Mouse (Mus musculus) thymus, postnatal 25 days (tissue): ENCODE results near the gene Fam184a.

Source experiments
- DNase-seq: peaks from one replicate; pipeline ENCODE4 v3.0.0; 2022

Fam184a gene

DNA sequence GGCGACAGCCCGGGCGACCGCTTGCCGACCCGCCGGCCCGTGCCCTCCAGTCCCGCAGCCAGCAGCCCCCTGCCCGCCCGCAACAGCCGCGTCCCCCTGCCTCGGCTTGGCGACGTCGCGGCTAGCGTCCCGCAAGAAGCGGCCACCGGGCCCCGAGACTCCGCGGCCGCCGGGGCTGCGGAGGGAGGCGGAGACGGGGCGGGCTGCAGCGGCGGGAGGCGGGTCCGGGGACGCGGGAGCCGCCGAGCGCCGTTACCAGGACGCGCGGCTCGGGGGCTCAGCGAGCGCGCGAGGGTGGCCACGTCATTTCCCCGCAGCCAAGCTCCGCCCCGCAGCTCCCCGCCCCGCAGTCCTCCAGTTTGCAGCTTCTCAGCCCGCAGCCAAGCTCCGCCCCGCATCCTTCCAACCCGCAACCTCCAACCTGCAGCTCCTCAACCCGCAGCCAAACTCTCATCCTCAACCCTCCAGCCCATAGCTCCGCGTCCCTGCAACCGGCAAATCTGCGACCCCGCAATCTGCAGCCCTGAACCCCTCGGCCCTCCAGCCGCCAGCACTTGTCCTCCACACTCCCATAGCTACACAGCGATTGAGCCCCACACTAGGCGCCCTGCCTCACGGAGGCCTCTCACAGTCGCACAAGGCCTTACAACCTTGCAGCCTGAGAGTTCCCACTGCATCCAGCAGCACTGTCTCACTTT is at the start of gene Fam184a:
Fam184a (minus strand) TSS at position 169 of the 698 bp plus-strand sequence.
- DNase-seq, result peak; percentile 26

DNA sequence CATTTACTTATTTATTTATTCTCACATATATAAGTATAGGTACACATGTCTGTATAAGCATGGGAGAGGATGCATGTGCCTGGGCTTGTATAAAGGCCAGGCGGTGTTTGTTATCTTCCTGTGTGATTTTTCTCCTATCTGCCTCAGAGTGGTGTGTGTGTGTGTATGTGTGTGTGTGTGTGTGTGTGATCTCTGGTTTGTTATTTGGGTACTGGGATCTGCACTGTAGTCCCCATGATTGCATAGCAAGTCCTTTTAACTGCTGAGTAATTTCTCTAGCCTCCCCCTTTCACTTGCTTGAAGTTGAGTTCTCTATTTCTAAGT is 45.3 kb upstream of the Fam184a start:
- no peak for DNase-seq

DNA sequence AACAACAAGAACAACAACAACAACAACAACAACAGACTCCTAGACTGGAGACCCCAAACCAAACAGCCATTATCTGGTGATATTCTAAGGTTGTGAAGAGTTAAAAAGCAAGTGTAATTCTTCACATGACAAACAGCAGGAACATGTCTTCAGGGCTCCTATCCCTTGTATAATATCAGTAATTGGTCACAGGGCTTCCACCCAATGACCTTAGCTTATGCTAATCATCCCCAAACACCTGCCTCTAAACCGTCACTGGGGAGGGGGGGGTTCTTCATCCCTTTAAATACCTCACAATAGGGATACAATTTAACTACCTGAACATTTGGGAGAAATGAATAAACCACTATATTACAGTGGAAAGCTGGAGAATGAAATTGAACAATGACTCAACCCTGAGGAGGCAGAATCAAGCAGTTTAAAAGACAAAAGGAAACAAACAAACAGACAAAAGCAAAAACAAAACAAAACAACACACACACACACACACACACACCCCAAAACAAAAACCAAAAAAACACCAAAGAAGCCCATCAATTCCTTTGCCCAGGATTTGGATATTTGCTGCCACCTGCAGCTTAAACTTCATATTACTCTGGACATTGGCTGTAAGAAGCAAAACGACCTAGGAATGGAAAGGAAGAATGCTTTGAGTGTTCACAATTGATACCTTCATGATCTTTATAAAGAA is 44.8 kb upstream of the Fam184a start:
- no peak for DNase-seq

DNA sequence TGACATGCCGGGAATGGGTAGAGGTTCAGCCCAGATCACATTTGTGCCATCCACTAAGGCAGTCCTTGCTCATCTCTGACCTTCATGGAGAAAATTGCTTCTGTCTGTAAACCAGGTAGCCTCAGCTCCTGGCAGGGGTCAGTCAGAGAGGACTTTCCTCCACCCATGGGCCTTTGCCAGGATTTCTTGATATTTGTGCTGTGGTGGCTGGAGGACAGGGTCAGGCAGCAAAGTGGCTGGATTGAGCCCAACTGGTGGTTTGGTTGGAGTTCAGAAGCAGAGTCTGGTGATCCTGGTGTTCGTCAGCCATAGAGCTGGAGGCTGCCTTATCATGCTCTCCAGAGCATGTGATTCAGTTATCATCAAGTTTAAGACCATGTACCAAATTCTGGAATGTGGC is 40.4 kb upstream of the Fam184a start:
- no peak for DNase-seq

DNA sequence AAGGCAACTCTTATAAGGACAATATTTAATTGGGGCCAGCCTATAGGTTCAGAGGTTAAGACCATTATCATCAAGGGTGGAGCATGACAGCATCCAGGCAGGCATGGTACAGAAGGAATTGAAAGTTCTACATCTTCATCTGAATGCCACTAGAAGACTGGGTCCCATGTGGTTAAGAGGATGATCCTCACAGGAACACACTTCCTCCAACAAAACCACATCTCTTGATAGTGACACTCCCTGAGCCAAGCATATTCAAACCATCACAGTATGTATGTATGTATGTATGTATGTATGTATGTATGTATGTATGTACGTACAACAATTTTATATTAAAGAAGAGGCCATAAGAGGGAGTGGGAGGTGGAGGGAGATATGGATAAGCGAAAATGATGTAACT is 25.7 kb upstream of the Fam184a start:
- DNase-seq, result no peak

DNA sequence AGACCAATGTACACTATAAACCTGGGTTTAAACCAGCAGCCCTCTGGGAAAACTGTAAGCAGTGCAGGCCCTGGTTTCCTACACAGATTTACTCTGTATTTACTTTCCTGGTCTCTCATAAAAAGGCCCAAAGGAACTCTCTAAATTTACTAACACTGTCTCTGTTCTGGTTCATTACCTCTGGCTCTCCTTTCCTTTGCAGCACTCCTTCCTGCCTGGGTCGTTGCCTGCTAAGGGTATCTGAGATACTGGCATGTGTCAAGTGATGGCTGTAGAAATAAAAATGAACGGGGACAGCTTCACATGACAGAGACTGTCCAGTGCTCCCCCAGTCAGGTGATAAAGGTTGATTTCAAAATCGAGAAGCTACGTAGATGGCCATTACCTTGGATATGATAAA is 21.8 kb upstream of the Fam184a start:
- DNase-seq, result no peak

DNA sequence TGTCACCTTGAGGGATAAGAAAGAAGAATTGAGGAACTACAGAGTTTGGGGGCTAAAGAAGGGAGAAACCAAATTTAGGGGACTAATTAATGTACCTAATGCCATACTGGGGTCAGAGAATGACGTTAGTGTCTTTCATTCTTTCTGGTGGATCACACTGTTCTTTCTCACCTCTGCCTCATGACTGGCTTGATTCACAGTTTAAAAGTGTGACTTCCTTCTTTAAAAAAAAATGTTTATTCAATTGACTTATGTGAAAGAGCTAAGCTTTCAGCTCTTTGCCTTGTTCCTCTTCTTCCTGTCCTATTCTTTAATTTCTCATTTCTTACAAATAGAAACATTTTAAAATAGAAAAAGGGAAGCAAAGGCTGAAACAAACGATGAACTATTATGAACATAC is 20.6 kb upstream of the Fam184a start:
- no peak for DNase-seq

DNA sequence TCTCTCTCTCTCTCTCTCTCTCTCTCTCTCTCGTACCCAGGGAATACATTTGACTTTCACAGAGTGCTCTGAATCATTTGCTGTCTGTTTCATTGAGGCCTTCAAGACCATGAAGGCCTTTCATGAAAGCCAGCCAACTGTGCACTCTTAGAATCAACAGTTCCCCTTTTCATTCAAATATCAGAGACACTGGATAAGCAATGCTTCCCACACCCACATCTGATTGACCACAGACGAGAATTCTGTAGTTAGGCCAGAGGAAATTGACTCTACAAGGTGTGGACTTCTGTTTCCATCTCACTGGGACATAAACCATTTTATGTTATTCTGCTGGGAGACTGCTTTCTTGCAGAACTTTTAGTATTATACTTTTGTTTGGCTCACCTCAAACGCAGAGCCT is 17.8 kb upstream of the Fam184a start:
- DNase-seq, result no peak

DNA sequence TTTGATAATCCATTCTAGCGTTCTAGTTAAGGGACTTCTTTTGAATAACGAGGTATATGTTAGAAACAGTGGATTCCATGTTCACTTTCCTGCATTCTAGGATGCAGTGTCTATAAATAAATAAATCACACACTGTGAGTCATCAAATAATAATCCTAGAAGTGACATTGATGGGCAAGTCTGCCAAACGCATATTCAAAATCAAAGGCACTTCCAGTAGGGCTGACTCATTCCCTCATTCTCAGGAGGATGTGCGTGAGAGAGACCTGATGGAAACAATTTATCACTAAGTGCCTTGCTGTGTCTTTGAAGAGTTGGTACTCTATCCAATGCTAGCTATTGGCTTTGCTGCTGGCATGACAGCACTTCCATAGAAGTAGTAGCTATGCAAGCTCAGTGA is 14.5 kb upstream of the Fam184a start:
- no peak for DNase-seq

DNA sequence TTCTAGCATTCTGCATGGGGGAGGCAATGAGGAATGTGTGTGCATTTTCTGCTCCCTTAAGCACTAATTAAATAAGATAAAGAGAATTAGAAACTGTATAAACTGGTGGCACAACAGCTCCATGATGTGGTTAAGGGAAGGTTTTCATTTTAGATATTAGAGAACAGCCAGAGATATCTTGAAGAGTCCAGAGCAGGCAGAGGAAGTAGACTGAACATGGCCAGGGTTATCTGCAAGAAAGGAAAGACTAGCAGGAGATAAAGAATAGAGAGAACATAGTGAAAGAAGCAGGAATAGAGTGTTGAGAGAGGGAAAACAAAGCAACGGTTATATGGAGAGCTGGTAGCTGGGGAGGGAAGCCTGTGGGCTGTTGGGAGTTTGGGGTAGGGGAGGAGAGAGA is 1.8 kb upstream of the Fam184a start:
- DNase-seq, result no peak

DNA sequence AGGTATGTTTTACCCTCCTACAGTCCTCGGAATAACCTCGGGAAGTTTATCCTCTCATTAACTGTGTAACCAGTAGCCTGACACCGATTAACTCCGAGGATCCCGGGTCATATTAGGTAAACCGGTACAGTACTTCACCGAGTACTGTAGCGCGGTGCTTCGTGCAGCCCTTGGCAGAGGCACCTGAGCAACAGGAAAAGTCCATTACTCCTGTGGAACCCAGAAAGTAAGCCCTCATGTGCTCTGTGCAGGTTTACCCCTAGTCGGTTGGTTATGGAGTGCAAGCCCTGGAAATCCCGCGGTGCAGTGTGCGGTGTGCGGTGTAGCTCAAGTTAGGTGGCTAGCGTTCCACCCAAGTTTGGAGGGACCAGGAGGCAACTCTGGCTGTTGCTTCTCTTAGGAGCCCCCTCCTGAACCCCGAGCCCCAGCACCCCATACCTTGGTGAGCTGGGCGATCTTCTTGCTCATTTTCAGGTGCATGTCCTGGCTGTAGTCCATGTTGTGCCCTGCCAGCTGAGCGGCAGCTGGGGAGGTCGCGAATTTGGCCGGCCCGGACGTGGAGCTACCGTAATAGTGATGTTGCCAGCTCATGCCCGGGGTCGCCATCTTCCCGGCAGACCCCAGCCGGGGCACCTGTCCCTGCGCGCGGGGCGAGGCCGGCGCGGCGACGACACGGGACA is 508 bp downstream of the Fam184a start:
- DNase-seq, result peak; percentile 7

DNA sequence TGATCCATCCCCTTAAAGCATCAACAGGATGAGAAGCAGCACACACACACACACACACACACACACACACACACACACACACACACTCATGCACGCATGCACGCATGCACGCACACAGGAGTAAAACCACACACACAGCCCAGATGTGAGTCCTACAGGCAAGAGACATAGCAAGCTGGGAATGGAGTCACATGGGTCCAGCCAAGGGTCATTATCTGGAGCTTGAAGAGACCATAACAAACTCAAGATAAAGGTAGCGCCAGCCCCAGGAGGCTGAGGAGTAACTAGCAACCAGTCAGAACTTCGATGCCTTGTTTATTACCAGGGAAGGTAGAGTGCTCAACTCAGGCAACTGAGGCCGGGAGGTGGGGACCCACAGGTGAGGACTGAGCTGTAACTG is 4.9 kb downstream of the Fam184a start:
- no peak for DNase-seq

DNA sequence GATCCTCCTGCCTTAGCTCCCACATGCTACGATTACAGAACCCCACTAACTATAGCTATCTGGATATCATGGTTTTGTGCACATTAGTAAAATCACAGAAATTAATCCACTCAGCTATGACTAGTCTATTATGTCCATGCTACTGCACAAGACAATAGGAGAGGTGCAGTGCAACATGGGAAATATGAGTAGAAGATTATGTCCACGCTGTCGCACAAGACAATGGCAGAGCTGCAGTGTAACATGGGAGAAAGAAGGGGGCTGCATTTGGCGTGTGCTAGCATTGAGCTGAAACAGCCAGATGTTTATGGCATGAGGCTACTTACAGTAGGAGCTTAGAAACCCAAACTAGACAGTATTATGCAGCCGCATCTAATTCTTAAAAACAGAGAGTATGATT is 8.0 kb downstream of the Fam184a start:
- no peak for DNase-seq

DNA sequence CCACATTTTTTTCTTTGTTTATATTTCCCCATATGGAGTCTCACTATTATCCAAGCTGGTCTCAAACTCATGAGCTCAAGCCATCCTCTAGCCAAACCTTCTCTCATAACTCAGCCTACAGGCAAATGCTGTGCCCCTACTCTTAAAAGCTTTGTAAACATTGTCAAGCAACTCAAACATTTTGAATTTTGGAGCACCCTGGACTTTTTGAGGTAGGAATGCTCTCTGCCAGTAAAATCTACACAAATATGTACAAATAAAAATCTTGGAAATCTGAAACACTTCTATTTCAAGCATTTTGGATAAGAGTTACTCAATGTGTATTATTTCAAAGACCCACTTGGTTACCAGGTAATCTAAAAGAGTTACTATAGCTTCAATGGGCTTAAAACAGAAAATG is 10.9 kb downstream of the Fam184a start:
- no peak for DNase-seq

DNA sequence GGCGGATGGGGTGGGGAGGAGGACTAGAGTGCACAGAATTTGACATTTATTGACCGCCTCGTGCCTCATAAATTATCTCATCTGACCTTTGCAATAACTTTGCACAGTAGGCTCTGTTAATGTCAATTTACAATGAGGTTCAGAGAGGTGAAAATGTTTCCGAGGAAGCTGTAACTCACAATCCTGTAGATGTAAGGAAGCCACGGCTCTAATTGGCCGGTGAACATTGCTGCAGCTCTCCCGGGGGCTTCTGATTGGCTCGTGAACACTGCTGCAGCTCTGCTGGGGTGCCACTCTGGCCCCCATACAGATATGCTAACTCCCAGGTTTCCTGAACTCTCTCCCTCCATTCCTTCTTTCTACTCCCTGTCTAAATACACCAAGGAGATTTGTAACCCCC is 12.1 kb downstream of the Fam184a start:
- DNase-seq, result no peak

DNA sequence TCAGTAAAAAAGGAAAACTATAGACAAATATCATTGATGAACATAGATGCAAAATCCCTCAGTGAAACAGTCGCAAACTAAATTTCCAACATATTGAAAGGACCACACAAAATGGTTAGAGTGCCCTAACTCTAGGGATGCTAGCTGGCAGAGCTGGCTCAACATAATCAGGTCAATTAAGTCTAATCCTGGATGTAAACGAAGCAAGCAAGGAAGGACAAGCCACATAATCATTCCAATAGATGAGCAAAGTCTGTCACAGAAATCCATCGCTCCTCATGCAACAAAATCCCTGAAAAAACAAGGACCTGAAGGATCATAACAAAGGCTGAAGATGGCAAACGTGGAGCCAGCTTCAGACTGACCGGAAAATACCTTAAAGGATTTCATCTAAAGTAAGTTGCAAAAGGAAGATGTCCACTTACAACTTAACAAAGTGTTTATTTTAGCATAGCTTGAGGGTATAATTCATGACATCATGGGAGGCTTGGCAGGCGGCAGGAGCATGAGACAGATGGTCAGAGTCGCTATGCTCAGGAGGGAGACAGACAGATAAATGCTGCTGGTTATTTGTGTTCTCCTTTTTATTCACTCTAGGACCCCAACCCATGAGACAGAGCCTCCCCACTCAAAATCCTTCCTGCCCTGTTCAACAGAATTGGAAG is 15.6 kb downstream of the Fam184a start:
- DNase-seq, result no peak

DNA sequence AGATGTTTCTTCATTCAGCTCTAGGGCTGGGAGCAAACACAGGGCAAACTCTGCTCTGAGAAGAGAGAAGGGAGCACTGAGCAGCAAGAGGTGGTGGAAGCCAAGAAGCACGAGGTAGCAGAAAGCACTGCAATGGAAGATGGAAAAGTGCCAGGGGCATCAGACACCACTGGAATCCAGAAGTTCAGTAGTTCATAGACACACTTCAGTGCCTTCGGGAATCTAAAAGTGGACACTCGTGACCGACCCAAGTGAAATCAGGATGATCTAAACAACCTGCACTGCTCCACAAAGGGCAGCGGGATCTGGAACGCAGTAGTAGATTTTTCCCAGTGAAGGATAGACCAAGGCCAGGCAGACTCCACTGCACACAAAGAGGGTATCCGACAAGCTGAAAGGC is 18.6 kb downstream of the Fam184a start:
- DNase-seq, result no peak

DNA sequence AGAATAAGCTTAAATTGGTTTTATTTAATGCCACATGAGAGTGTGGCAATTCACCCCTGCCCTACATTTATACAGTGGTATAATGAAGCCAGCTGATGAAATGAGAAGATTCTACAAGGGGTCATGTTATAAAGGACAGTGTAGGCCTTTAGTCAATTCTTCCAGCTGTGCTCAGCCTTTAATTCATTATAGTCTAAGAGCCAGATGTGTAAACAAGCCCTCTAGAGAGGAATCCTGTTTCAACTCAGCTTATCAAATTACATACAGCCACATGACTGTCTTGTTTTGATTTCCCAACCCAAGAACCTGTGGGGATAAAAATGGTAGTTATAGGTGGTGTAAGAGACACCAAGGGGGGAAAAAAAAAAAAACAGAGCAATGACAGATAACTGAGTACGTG is 22.0 kb downstream of the Fam184a start:
- DNase-seq, result no peak

DNA sequence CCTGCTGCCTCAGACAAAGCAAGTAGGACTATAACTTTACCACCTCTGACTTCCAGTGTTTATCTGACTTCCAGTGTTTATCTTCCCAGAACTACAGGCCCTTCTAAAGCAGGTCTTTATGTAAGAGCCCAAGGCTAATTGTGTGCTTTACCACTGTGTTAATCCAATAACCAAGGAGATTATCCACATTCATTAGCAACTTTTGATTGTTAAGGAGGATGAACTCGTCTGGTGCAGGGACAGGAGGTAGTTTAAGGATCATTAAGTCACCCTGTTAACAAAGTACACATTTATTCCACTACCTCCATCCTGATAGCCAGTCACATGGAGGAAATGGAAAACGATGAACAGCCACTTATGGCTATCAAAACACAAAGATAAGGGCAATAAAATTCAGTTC is 25.6 kb downstream of the Fam184a start:
- no peak for DNase-seq

DNA sequence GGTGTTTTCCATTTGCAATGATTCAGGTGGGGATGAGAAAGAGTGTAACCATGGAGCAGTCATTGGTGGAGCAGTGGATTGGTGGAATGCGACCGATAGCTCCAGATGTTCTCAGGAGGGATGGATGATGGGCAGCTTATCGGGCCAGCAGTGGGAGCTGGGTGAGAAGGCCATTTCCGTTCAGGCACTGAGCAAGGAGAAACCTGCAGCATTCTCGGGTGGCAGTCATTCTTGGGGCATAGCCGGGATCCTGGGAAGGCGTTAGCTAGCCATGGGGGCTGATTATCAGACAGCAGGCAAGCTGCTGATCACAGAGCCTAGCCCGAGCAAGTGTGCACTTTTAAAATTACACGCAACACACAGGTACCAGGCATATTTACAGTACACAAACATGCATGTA is 46.4 kb downstream of the Fam184a start:
- no peak for DNase-seq

DNA sequence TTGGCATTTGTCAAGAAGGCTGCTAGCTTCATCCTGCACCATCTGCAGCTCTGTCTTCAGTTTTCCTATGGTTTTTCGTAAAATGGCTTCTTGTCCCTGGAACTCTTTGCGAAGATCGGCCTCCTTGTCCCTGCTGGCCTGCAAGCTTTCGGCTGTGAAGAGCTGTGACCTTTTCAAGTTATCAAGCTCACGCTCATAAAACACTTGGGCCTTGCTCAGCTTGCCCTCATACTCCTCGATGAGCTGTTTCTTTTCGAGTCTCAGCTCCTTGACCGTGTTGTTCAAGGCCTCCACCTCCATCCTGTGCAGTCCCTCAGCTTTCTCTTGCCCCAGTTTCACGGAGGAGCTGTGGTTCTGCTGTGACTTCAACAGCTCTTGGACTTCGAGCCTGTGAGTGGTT is 52.4 kb downstream of the Fam184a start:
- DNase-seq, result no peak

DNA sequence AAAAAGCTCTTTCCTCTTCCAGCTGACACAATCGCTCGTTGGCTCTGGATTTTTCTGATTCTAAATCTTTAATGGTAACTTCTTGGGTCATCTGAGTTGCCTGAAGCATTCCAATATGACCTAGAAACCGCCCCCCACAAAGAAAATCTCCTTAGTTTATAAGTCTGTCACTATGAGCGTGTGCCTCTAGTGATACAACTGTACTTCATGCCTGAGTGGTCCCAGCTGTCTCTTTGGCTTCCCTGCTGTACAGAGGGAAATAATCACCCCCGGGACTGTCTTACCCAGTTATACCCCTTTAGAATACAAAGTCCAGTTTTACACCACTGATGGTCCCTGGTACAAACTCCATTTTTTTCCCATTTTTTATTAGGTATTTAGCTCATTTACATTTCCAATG is 56.2 kb downstream of the Fam184a start:
- no peak for DNase-seq

DNA sequence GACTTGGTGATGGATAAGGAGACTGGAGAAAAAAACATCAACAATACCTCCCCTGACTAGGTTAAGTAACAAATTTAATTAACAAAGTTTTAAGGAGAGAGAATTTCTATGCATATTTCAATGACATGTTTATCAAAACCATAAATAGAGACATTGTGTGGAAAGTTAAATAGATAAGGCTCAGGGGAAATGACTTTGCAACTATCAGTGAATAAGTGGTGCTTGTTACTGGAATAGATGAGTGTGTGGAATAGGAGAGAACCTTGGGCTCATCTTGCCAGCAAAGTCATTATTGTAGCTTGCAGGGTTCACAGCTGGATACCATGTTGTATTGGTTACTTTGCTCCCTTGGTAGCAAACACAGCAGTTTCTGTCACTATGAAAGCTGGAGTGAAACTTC is 59.7 kb downstream of the Fam184a start:
- DNase-seq, result no peak

DNA sequence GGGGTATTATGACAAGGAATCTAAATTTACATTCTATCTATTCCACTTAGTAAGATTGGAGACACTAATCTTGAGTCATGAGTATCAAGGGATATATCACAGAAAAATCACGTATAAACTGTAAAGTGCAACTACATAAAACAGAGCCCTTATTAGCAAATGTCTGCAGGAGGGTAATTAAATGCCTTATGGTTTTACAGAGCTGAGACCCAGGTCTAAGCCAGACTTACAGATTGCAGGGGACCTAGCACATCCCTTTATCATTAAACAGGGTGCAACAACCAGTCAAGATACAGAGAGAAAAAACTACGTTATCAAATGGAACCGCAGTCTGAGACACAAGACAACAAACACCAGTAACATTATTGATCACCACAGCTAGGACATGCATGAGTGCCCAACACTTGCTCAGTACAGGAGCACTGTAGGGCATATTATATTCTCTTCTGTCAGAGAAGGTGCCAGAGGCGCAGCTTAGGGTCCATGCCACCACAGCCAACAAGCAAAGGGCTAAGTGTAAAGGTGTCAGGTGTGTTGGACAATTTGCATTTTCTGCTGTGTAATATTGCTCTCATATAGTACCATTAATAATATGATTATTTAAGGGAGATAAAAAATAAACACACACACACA is 61.9 kb downstream of the Fam184a start:
- DNase-seq, result no peak
